Mouse (Mus musculus): ENCODE measurements around the gene Asf1a. TPM values are rescaled to one million over a fixed set of nuclear protein-coding genes. Genes with fewer than 3 reads are reported as not detected.
"Not testable (repeated sequence)": the region's sequence is repeated elsewhere in the genome, so short reads cannot be mapped to it uniquely, and the experiment has no call there.

Gene Asf1a
- total RNA-seq, 2 experiments from 2014 or later = 16.7 to 17.2 TPM

- DNase-seq = no peak
These were observed 38.9 kb downstream of the Asf1a start for GRCm38 (mm10) chr10:53635246-53635971.

GRCm38 (mm10) chr10:53641507-53641906 lies 45.0 kb downstream of the Asf1a start:
- no peak for DNase-seq

GRCm38 (mm10) chr10:53650683-53651082 lies 54.1 kb downstream of the Asf1a start:
- DNase-seq = no peak

GRCm38 (mm10) chr10:53654239-53654638 lies 57.7 kb downstream of the Asf1a start:
- DNase-seq = not testable (repeated sequence)

Other genes with a start within 250 kb of the Asf1a start
- 10 to 100 TPM; 30.7 to 85.6 TPM for gene Cep85l, start 216.8 kb upstream of the Asf1a start, total RNA-seq (2021)
- 1 to 10 TPM; 1.3 to 1.5 TPM for gene Mcm9, start 33.7 kb downstream of the Asf1a start, total RNA-seq (2021)
- under 1 TPM; 0.38 TPM for gene Fam184a, start 154.4 kb downstream of the Asf1a start, total RNA-seq (2021)